Mouse (Mus musculus) lung, postnatal 36 days (tissue): ENCODE measurements around the gene Paqr6.
A peak's percentile ranks its signal among the peaks of the same experiment; 100 is the strongest.

ENCODE experiments used
- DNase-seq: peaks from one replicate; pipeline ENCODE4 v3.0.0; 2022; ENCODE audit warnings: mixed read lengths

The Paqr6 gene

DNA sequence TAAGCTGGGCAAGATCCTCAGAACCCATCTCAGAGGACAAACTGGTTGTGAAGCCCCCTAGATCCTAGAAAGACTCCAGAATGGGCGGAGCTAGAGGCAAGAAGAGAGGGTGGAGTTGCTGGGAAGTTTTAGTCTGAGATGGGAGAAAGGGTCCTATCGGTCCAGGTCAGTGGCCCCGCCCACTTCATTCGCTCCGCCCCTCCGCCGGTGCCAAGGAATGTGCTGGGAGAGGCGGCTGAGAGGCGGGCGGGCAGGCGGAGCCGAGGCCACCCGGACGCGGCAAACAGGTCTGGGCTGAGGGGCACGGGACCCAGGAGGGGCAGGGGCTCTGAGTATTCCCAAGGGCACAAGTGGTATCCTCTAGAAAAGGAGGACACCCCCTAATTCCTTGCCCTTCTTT lies at the start of gene Paqr6:
TSS of gene Paqr6 (plus strand) at position 248 of the 400 bp plus-strand sequence.
- DNase-seq: peak; percentile 90

GRCm38 (mm10) chr3:88324951-88325405 lies 39.4 kb upstream of the Paqr6 start, which contains the start of gene Glmp:
Gene Glmp (plus strand): TSS chr3:88325023.
- peak; percentile 85 for DNase-seq

DNA sequence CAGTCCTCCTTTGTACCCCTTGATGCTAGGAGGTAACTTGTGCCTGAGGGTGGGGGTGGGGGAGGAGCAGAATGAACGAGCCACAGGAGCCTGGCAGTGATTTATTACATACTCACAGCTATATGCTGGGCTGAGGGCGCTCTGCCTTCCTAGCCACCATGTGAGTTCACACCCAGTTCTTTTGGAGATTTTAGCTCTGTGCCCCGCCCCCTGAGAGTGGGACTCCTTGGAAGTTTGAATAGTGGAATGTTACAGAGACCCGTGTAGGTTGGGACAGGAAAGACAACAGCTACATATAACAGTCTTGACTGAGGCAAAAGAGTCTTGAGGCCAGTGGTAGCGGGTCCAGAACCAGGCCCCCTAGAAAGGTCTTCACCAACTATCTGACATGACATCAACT lies 35.4 kb upstream of the Paqr6 start:
- DNase-seq: no peak

- DNase-seq: peak; percentile 83
These were observed 33.1 kb upstream of the Paqr6 start for GRCm38 (mm10) chr3:88331282-88331681.

- DNase-seq: peak; percentile 65
These were observed 30.2 kb upstream of the Paqr6 start for GRCm38 (mm10) chr3:88334029-88334658.

DNA sequence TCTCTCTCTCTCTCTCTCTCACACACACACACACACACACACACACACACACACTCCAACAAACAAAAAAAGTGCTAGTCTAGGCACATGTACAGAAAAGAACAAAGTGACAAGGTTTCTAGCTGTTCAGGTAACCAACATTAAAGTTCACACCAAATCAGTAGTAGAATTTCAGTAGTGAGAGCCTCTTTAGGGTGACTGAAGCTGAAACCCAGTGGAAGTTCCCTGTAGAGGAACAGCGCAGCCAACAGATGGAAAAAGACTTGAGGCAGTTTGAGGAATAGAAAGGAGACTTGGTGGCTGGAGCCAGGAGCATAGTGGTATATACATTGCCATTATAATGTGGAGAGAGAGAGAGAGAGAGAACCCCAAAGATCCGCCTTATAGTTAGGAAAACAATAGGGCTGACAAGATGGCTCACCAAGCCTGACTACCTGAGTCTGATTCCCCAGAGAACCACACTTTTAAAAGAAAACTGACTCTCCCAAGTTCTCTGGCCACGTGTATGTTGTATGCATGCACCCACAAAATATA lies 29.4 kb upstream of the Paqr6 start:
- DNase-seq: no peak

GRCm38 (mm10) chr3:88335436-88336053 lies 28.8 kb upstream of the Paqr6 start:
- no peak for DNase-seq

DNA sequence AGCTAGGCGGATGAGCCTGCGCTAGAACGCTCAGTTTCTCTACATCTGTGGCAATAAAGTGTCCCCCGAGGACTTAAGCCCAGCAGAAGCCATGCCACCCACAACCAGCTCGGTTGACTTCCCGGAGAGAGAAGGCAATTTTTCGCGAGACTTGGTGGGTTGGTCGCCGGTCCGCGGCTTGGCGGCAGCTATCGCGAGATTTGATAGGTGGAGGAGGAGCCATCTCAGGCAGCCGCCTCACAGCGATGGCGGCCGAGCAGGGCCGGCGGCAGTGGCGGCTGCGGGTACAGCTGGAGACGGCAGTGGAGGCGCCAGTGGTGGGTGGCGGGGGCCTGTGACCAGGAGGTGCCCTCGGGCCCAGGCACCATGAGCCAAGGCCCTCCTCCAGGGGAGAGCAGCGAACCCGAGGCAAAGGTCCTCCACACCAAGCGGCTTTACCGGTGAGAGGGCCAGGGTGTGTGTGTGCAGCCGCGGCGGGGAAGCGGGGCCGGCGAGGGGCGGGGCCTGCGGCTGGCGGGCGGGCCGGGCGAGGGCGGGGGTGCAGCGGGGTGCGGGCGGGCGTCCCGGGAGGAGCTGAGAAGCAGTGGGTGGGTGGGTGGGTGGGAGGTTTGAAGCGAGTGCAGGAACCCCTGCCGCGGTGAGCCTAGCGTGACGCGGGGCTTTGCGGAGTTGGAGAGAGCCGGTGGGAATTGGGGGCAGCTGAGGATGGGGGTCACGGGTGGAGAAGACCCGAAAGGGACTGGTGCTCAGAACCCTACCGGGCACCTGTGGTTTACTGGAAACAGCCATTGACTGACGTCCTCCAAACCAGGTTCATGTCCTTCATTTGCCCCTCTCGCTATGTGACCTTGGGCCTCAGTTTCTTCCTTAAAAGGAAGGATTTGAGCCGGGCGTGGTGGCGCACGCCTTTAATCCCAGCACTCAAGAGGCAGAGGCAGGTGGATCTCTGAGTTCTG lies 28.0 kb upstream of the Paqr6 start, which contains the start of the genes Tmem79 and Smg5:
TSS of gene Tmem79 (minus strand) at position 91 of the 956 bp plus-strand sequence.
TSS of gene Smg5 (plus strand) at position 203 of the 956 bp plus-strand sequence.
- DNase-seq: peak; percentile 97

DNA sequence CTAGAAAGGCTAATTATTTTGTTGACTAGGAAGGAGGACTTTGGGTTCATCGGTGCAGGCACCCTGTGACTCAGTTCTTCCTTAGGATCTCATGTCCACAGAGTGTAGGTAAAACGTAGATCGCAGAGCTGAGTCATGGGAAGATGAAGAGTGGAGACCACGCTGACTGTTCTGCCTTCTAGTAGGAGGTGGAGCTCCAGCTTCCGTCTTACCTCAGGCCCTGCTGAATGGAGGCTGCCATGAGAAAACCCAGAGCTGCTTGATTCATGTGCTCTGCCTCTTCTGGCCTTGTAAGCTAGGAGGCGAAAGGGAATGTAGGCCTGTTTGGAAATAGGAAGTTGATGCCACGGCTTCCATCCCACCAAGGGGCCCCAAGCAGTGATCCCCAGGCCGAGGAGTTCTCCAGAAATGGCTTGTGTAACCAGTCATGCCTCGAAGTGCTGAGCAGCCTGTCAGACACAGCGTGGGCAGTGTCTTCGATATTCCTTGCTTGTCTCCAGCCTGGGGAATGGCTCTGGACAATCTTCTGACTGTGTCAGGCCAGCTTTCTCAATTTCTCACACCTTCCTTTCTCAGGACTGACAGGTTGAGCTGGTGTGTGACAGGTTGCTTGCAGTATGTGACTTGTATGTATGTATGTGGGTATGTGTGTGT lies 26.9 kb upstream of the Paqr6 start:
- DNase-seq: no peak

DNA sequence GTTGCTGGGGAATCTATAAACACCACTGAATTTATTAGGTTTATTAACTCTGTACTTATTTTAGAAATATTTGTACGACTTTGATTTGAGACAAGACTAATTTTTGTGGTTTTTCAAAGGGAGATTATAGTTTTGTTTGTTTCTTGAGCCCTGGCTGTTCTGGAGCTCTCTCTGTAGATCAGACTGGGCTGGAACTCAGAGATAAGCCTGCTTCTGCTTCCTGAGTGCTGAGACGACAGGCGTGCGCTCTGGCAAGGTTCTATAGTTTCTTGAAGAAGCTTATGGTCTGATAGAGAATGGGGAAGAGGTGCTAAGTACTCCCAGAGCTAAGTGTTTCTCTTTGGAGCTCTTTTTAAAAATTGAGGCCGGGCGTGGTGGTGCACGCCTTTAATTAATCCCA lies 26.1 kb upstream of the Paqr6 start:
- no peak for DNase-seq

DNA sequence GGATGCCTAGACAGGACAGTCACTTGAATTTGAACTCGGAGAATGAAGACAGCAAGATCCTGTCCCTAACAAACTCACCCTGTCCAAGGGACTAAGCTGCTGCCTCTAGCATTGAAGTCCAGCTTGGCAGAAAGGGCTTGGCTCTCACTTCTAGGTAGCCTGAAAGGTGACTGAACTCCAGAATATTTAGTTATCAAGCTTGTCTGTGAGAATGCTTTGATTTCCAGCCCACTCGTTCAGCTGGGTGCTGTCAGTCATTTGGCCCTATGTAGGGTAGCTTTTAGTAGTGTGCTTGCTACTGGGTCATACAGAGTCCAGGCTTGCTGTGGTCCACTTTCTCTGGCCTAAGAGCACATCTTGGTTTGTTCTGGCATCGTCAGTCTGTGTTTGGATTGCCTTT lies 25.4 kb upstream of the Paqr6 start:
- DNase-seq: no peak

GRCm38 (mm10) chr3:88350732-88351131 lies 13.7 kb upstream of the Paqr6 start:
- no peak for DNase-seq

DNA sequence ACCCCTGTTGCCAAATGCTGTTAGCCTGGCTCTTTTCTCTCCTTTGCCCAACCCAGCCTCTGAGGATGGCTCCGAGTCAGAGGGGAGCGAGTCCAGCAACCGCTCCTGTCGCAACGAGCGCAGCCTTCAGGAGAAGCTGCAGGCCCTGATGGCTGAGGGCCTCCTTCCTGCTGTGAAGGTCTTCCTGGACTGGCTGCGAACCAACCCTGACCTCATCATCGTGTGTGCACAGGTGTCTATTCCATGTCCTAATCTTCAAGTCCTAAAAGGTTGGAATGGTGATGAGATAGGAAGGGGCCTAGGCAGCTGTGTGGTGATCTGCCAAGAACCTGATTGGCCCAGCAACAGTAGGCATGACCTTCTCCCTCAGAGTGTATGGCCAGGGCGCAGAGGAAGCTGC lies 11.5 kb upstream of the Paqr6 start:
- DNase-seq: no peak

DNA sequence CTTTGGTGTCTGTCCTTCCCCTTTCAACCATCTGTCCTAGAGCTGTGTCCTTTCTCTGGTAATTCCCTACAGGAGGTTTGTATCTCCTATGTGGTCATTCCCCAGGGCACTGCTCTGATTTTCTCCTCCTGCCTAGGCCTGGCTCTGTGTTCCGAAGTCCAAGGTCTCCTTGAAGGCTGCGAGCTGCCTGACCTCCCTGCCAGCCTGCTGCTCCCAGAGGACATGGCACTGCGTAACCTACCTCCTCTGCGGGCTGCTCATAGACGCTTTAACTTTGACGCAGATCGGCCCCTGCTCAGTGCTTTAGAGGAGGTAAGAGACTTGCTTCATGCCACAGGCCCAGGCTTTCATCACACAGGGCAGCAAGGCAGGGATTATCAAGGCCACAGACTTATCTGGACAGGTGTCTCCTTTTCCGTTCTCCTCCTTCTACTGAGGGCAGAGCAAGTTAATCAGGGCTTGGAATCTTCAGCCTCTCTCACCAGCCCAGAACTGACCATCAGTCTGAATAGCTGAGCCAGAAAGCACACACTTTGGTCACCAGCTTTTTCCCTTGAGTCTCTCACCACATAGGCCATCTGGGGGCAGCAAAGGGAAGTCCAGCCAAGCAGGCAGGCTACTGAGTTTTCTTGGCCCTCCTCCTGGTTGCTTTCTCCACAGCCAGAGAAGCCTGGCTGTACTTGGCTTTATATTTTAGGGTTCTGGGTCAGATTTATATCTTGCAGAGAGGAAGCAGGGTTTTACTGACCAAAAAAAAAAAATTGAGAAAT lies 9.8 kb upstream of the Paqr6 start:
- no peak for DNase-seq

- DNase-seq: no peak
These were observed 4.8 kb upstream of the Paqr6 start for GRCm38 (mm10) chr3:88359584-88359983.

DNA sequence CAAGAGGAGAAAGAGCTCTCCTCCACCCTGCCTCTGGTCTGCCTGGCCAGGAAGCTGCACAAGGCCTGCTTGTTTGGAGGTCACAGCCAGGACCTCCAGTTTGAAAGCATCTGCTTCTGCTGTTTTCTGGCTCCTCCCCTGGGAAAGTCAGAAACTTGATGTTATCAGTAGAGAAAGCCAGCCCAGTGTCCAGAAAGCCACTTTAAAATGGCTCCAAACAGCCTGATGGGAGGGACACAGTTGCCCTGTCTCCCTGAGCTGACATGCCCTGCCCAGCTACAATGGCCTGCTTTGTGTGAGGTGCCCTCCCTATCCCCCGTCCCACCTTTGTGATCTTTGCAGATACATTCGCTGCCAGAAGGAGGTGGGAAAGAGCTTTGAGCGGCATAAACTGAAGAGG lies 4.4 kb upstream of the Paqr6 start:
- no peak for DNase-seq

- no peak for DNase-seq
These were observed 3.3 kb upstream of the Paqr6 start for GRCm38 (mm10) chr3:88361096-88361495.

GRCm38 (mm10) chr3:88361612-88362313 lies 2.6 kb upstream of the Paqr6 start:
- DNase-seq: no peak

- DNase-seq: peak; percentile 45
These were observed 684 bp upstream of the Paqr6 start for GRCm38 (mm10) chr3:88363700-88364099.

- DNase-seq: no peak
These were observed 1.4 kb downstream of the Paqr6 start for GRCm38 (mm10) chr3:88365705-88366361.
